Mouse (Mus musculus) stomach, embryonic 14.5 days (tissue): Measurements from ENCODE around the gene Pard3b. TPM values are rescaled to one million over a fixed set of nuclear protein-coding genes. Genes with fewer than 3 reads are reported as not detected.

Source experiments
- ATAC-seq: fragments of 200-750 bp; cut with Nextera tagmentation; 2 replicates; pipeline ENCODE4 v1.8.0; 2017; ENCODE audit warnings: low read depth, moderate TSS enrichment; ENCODE audit not compliant: insufficient number of reproducible peaks, insufficient read depth, low FRiP score
- H3K27ac ChIP-seq: fragments of 300-500 bp; sonication (generic); 2 replicates; pipeline ENCODE4 v1.5.1; 2014; ENCODE audit warnings: mild to moderate bottlenecking, low read length, moderate library complexity, mixed read lengths
- H3K27me3 ChIP-seq: fragments of 300-500 bp; sonication (generic); 2 replicates; pipeline ENCODE4 v1.6.1; 2014; ENCODE audit warnings: low read length, control low read depth, mixed read lengths; ENCODE audit not compliant: control insufficient read depth, insufficient read depth
- H3K36me3 ChIP-seq: fragments of 300-500 bp; sonication (generic); 2 replicates; pipeline ENCODE4 v1.6.1; 2014; ENCODE audit warnings: mild to moderate bottlenecking, control low read depth, low read length, moderate library complexity, mixed read lengths; ENCODE audit not compliant: control insufficient read depth, insufficient read depth
- H3K4me1 ChIP-seq: fragments of 300-500 bp; sonication (generic); 2 replicates; pipeline ENCODE4 v1.6.1; 2014; ENCODE audit warnings: low read length, control low read depth, mixed read lengths; ENCODE audit not compliant: control insufficient read depth, insufficient read depth
- H3K4me2 ChIP-seq: fragments of 300-500 bp; sonication (generic); replicated peaks from 2 replicates; pipeline ENCODE4 v1.6.1; 2014; ENCODE audit warnings: low read depth, low read length, control low read depth
- H3K4me3 ChIP-seq: fragments of 300-500 bp; sonication (generic); 2 replicates; pipeline ENCODE4 v1.5.1; 2014; ENCODE audit warnings: low read depth, low read length, control low read depth
- H3K9ac ChIP-seq: fragments of 300-500 bp; sonication (generic); replicated peaks from 2 replicates; pipeline ENCODE4 v1.6.1; 2014; ENCODE audit warnings: low read depth, mild to moderate bottlenecking, control low read depth, low read length, moderate library complexity, mixed read lengths
- H3K9me3 ChIP-seq: fragments of 300-500 bp; sonication (generic); 2 replicates; pipeline ENCODE4 v1.6.1; 2016; ENCODE audit warnings: low read depth, low read length, control low read depth; ENCODE audit not compliant: control insufficient read depth
- WGBS: fragments of 180-500 bp; shearing (Covaris S2); extraction: QIAGEN DNeasy Blood & Tissue Kit; methylation state at CpG from one replicate; pipeline ENCODE4 v1.1.7; 2014; 5-methylcytosine and 5-hydroxymethylcytosine counted together
- polyA plus RNA-seq: library from polyadenylated mRNA; unstranded; fragments of >200 nt; fragmentation: Nextera tagmentation; extraction: Ambion mirVana; gene quantifications from 2 replicates; pipeline ENCODE4 v1.2.1, GENCODE M21; 2014

Gene Pard3b
- polyA plus RNA-seq, 1 experiment from 2014 or later, result 36.3 TPM

DNA sequence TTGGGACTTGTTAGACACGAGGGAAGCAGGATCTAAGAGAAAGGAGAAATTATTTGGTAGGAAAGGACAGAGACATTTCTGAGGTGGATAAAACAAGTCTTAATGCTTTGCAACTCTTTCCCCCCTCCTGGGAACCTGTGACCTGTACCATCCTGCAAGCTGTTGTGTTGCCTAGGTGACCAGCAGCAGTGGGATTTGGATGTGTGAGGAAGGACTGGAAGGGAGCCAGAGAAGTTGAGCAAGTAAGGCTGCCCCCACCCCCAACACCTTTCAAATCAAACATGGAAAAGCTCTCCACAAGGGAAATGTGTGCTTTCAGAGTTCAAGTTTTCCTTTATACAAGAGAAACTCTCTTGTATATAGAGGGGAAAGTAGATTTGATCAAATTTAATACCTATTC lies 595.4 kb downstream of the Pard3b start:
- 0 out of 2 replicates have a peak, but pooled peaks cover 5% of the 10 kb centered on the region for H3K4me1 ChIP-seq
- H3K36me3 ChIP-seq, result no peaks in the 10 kb centered on the region
- H3K4me2 ChIP-seq, result no peak overlapping the region
- WGBS, result 33% methylated on average over 1 of the region's 1 CpGs
- no peak overlapping the region for H3K4me3 ChIP-seq
- H3K9me3 ChIP-seq, result no peaks in the 10 kb centered on the region
- ATAC-seq, result no peak
- no peak overlapping the region for H3K27ac ChIP-seq
- no peak overlapping the region for H3K9ac ChIP-seq
- no peaks in the 10 kb centered on the region for H3K27me3 ChIP-seq

DNA sequence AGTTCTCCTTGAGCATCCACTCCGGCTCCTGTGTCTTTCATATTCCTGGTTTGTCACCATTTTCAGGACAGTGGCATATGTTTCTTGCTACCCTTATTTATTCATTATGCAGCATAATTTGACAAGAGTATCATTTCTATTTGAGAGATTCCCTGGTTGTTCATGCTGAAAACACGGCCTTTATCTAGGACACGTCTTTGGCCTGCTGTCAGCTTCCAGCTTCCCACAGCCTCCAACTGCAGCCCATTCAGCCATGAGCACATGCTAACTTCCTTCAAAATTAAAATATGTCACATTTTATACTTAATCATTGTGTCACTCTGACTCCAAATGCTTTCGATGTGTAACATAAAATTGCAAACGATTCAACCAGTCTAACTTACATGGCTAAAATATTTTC lies 596.5 kb downstream of the Pard3b start:
- Histone ChIP-seq H3K36me3 (no peaks in the 10 kb centered on the region), H3K4me1 (0 out of 2 replicates have a peak, but pooled peaks cover 5% of the 10 kb centered on the region), H3K4me2 (no peak overlapping the region), H3K9ac (no peak overlapping the region), H3K27ac (no peak overlapping the region), H3K4me3 (no peak overlapping the region), H3K27me3 (no peaks in the 10 kb centered on the region), H3K9me3 (no peaks in the 10 kb centered on the region)
- ATAC-seq, result no peak
- 88% methylated on average over 5 of the region's 5 CpGs for WGBS

DNA sequence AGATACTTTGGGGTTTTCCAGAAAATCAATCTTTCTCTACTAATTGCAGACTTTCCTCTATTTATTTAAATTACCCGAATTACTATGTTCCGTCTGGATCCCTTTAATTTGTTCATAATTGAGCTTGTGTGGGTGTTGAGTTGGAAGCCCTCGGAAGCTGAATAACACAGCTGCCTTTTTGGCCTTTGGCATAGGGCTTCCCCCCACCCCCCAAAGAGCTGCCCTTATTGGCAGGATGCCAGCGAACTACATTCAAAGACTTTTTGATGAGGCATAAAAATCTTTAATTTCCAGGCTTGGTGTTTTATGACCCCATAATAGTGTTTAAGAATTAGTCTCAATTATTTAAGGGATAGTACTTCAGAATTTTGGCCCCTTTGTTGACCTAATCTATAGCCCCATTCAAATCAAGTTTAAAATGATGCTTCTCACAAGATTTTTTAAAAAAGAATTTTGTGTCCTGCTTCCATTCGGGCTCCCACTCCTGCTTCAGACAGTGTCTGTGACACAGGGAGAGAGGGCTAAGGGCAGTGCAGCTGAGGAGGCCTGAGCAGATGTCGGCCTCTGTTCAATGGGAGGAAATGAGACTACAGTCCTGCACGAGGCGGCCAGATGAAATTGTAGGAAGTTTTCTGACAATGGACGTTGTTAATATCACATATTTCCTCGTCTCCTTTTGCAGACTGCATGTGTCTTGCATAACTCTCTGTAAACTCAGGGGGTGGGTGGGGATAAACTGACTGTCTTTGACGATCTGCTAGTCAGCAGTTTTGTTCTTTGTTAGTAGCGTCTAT lies 605.8 kb downstream of the Pard3b start:
- ATAC-seq, result no peak
- no peaks in the 10 kb centered on the region for H3K4me1 ChIP-seq

DNA sequence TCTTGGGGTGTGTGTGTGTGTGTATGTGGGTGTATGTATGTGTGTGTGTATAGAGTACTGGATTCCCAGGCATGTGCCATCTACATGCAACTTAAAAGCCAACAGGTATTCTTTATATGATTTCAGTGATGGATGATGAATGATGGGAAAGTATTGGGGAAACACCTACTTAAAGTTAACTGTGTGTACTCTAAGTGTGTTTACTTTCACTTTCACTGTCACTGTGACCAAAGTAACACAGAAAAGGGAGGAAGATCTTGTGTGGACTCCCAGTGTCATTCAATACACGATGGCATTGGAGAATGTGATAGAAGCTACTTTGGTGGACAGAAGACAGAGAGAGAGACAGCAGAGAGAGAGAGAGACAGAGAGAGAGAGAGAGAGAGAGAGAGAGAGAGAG lies 613.8 kb downstream of the Pard3b start:
- no peaks in the 10 kb centered on the region for H3K27me3 ChIP-seq
- no peak overlapping the region for H3K4me2 ChIP-seq
- 87% methylated on average over 1 of the region's 1 CpGs for WGBS
- no peaks in the 10 kb centered on the region for H3K9me3 ChIP-seq
- H3K27ac ChIP-seq, result no peak overlapping the region
- no peaks in the 10 kb centered on the region for H3K36me3 ChIP-seq
- H3K4me3 ChIP-seq, result no peak overlapping the region
- no peak overlapping the region for H3K9ac ChIP-seq
- ATAC-seq, result no peak
- H3K4me1 ChIP-seq, result no peaks in the 10 kb centered on the region

More for the DNA sequence above, 605.8 kb downstream of the Pard3b start:
- Histone ChIP-seq H3K27me3 (no peaks in the 10 kb centered on the region), H3K9ac (no peak overlapping the region), H3K9me3 (no peaks in the 10 kb centered on the region), H3K4me2 (no peak overlapping the region), H3K36me3 (no peaks in the 10 kb centered on the region), H3K27ac (no peak overlapping the region), H3K4me3 (no peak overlapping the region)
- 44% methylated on average over 12 of the region's 12 CpGs for WGBS

DNA sequence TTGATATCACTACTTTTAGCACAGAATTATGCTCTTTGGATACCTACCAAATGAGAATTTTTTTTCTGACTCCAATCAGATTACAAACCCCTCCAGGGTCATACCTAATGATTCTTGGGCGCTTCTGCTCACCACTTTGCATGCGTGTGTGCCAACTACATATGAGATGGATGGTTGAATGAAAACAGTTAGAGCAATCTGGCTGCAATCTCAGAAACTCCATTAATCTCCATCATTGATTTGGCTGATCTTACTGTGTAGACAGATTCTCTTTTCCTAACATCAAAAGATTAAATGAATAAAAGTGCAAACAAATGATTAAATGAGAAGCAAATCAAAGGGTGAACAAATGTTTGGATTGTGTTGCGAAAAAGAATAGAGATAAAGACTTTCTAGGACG lies 615.7 kb downstream of the Pard3b start:
- no peaks in the 10 kb centered on the region for H3K9me3 ChIP-seq
- no peaks in the 10 kb centered on the region for H3K36me3 ChIP-seq
- no peaks in the 10 kb centered on the region for H3K4me1 ChIP-seq
- no peak overlapping the region for H3K27ac ChIP-seq
- H3K9ac ChIP-seq, result no peak overlapping the region
- no peak for ATAC-seq
- no peak overlapping the region for H3K4me2 ChIP-seq
- no peak overlapping the region for H3K4me3 ChIP-seq
- WGBS, result 58% methylated on average over 4 of the region's 4 CpGs
- H3K27me3 ChIP-seq, result no peaks in the 10 kb centered on the region

DNA sequence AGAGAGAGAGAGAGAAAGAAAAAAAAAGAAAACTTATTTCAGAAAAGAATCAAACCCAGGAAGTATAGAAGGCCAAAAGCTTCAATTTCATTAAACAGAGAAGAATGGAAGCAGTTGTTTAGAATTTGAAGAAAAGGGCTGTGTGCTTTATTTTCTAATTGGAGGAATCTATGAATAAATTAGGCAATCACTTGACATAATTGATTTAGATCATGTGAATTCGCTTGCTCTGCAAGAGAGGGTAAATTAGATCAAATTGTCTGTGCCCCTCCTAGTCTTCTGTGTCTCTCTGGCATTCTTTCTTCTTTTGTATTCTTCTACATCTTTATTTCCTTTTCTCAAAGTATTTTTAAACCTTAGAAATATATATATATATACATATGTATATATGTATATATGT lies 616.3 kb downstream of the Pard3b start:
- H3K9ac ChIP-seq, result no peak overlapping the region
- no peak overlapping the region for H3K4me3 ChIP-seq
- H3K36me3 ChIP-seq, result no peaks in the 10 kb centered on the region
- H3K27me3 ChIP-seq, result no peaks in the 10 kb centered on the region
- ATAC-seq, result no peak
- H3K27ac ChIP-seq, result no peak overlapping the region
- H3K4me1 ChIP-seq, result no peaks in the 10 kb centered on the region
- 78% methylated on average over 1 of the region's 1 CpGs for WGBS
- no peaks in the 10 kb centered on the region for H3K9me3 ChIP-seq
- no peak overlapping the region for H3K4me2 ChIP-seq

DNA sequence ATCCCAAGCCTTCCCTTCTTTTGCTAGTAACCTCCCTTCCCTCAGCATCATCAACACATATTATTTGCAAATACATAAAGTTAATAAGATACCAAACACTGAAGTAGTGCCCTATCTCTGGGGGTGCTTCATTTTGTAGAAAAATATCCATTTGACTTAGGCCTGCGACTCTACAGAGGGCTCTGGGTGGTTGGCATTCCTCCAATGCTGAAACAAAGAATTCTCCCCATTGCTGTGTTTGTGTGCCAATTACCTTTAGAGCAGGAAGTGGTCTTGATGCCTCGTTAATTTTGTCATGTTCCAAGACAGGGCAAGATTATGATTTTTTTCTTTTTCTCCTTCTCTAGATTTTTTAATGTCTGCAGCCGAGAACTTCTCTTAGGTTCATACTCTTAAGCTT lies 637.8 kb downstream of the Pard3b start:
- Histone ChIP-seq H3K9me3 (no peaks in the 10 kb centered on the region), H3K4me3 (no peak overlapping the region), H3K27ac (no peak overlapping the region), H3K4me2 (no peak overlapping the region), H3K27me3 (no peaks in the 10 kb centered on the region), H3K36me3 (no peaks in the 10 kb centered on the region), H3K4me1 (no peaks in the 10 kb centered on the region), H3K9ac (no peak overlapping the region)
- WGBS, result 83% methylated on average over 3 of the region's 3 CpGs
- no peak for ATAC-seq

DNA sequence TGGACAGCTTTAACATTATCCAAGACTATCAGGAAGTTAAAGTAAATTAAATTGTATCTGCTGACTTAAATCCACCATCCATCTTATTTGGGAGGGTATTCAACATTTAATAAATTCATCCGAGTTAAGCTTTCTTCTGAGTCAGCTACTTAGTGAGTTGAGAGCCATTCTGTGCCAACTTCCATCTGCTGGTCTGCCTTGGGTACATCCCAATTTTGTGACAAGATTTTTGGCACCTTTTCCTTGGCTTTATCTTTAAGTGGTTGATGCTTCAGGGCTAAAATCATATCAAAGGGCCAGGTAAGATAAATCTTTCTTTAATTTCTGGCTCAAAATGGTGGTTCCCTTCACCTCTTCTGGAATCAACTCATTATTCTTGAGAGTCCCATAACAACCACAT lies 640.0 kb downstream of the Pard3b start:
- H3K27me3 ChIP-seq, result no peaks in the 10 kb centered on the region
- H3K36me3 ChIP-seq, result no peaks in the 10 kb centered on the region
- no peak overlapping the region for H3K27ac ChIP-seq
- H3K4me3 ChIP-seq, result no peak overlapping the region
- no peaks in the 10 kb centered on the region for H3K9me3 ChIP-seq
- 67% methylated on average over 1 of the region's 1 CpGs for WGBS
- no peaks in the 10 kb centered on the region for H3K4me1 ChIP-seq
- no peak overlapping the region for H3K9ac ChIP-seq
- no peak overlapping the region for H3K4me2 ChIP-seq
- ATAC-seq, result no peak

DNA sequence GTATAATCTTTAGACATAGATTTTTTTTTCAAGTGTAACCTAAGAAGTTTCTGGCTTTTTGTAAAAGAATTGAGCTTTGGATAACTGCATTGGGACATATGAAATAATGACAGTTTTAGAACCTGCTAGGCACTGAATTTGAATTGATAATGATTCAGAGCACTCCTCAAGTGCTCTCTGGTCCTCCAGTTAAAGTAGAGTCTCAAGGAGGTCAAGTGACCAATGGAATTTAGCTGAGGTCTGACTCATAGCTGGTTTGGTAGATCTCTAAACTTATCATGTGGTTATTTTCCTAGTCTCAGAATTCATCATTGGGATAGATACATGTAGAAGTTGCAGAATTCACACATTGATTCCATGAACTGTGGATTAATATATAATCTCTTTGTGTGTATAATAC lies 642.0 kb downstream of the Pard3b start:
- Histone ChIP-seq H3K9me3 (no peaks in the 10 kb centered on the region), H3K27ac (no peak overlapping the region), H3K9ac (no peak overlapping the region), H3K4me1 (no peaks in the 10 kb centered on the region), H3K4me2 (no peak overlapping the region), H3K4me3 (no peak overlapping the region), H3K36me3 (no peaks in the 10 kb centered on the region), H3K27me3 (no peaks in the 10 kb centered on the region)
- no peak for ATAC-seq
